Mouse (Mus musculus) hindbrain, embryonic 13.5 days (tissue): ENCODE measurements at regions not wholly inside any gene's neighbourhood (a gene's known extent, or its start where the extent isn't known, plus 50 kb on each side); places are given as distances from the start of the nearest gene placed in this dataset.
A peak's percentile ranks its signal among the peaks of the same experiment; 100 is the strongest.

Experiments
- ATAC-seq: fragments of 200-750 bp; cut with Nextera tagmentation; 2 replicates; pipeline ENCODE4 v1.8.0; 2017; ENCODE audit warnings: moderate TSS enrichment; ENCODE audit not compliant: low FRiP score
- H3K27ac ChIP-seq: fragments of 300-500 bp; sonication (generic); 2 replicates; pipeline ENCODE4 v1.5.1; 2015; ENCODE audit warnings: inconsistent platforms, mild to moderate bottlenecking, moderate library complexity
- H3K27me3 ChIP-seq: fragments of 300-500 bp; sonication (generic); 2 replicates; pipeline ENCODE4 v1.6.1; 2015; ENCODE audit warnings: mild to moderate bottlenecking, inconsistent platforms
- H3K36me3 ChIP-seq: fragments of 300-500 bp; sonication (generic); 2 replicates; pipeline ENCODE4 v1.6.1; 2015; ENCODE audit warnings: mild to moderate bottlenecking, inconsistent platforms
- H3K4me1 ChIP-seq: fragments of 300-500 bp; sonication (generic); replicated peaks from 2 replicates; pipeline ENCODE4 v1.6.1; 2015; ENCODE audit warnings: inconsistent platforms
- H3K4me2 ChIP-seq: fragments of 300-500 bp; sonication (generic); 2 replicates; pipeline ENCODE4 v1.6.1; 2015; ENCODE audit warnings: inconsistent platforms, mild to moderate bottlenecking, moderate library complexity
- H3K4me3 ChIP-seq: fragments of 300-500 bp; sonication (generic); 2 replicates; pipeline ENCODE4 v1.5.1; 2015; ENCODE audit warnings: mild to moderate bottlenecking, inconsistent platforms
- H3K9ac ChIP-seq: fragments of 300-500 bp; sonication (generic); 2 replicates; pipeline ENCODE4 v1.6.1; 2015; ENCODE audit warnings: mild to moderate bottlenecking, inconsistent platforms
- H3K9me3 ChIP-seq: fragments of 300-500 bp; sonication (generic); 2 replicates; pipeline ENCODE4 v1.6.1; 2016; ENCODE audit warnings: inconsistent platforms
- WGBS: fragments of 180-500 bp; shearing (Covaris S2); methylation state at CpG from one replicate; pipeline ENCODE4 v1.1.7; 2015; 5-methylcytosine and 5-hydroxymethylcytosine counted together

DNA sequence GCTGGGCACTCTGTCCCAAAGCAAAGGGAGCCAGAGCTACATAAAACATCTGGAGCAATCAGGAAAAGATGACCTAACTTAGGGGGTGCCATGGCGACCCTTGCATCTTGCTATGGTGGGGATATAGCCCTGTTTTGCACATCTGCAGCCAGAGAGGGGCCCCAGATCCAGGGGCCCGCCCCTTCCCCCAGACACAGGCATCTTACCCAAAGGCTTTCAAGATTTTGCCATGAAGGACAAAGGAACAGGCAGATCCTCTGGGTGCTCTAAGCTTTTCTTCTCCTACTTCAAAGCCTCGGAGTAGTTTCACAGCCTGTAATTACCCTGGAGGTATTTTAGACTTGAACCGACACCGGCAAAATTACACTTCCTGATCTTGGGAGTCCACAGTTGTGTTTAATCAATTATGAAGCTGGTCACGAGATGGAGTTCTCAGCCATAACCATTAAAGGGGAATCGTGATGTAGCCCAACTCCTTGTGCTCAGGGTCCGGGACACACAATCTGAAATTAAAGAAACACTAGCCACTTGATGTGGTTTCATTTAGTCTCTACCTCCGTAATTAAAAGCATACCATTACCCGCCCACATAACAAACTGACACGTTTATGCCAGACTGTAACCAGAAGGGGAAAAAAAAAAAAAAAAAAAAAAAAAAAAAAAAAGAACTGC is 565.7 kb downstream of the Bcl11a start:
- no peaks in the 10 kb centered on the region; the same call in 1 of the 2 replicates for H3K4me1 ChIP-seq
- no peaks in the 10 kb centered on the region for H3K9me3 ChIP-seq
- H3K4me2 ChIP-seq = no peak overlapping the region
- H3K4me3 ChIP-seq = no peak overlapping the region
- WGBS = 73% methylated on average over 11 of the region's 11 CpGs
- no peaks in the 10 kb centered on the region for H3K27me3 ChIP-seq
- H3K9ac ChIP-seq = no peak overlapping the region
- no peaks in the 10 kb centered on the region for H3K36me3 ChIP-seq
- no peak for ATAC-seq
- H3K27ac ChIP-seq = no peak overlapping the region

GRCm38 (mm10) chr11:24652852-24653251 is 575.0 kb downstream of the Bcl11a start:
- Histone ChIP-seq H3K9ac (no peak overlapping the region), H3K36me3 (no peaks in the 10 kb centered on the region), H3K4me1 (no peaks in the 10 kb centered on the region), H3K9me3 (no peaks in the 10 kb centered on the region), H3K4me3 (no peak overlapping the region), H3K4me2 (no peak overlapping the region), H3K27ac (no peak overlapping the region), H3K27me3 (no peaks in the 10 kb centered on the region)
- no peak for ATAC-seq
- 87% methylated on average over 3 of the region's 3 CpGs for WGBS

DNA sequence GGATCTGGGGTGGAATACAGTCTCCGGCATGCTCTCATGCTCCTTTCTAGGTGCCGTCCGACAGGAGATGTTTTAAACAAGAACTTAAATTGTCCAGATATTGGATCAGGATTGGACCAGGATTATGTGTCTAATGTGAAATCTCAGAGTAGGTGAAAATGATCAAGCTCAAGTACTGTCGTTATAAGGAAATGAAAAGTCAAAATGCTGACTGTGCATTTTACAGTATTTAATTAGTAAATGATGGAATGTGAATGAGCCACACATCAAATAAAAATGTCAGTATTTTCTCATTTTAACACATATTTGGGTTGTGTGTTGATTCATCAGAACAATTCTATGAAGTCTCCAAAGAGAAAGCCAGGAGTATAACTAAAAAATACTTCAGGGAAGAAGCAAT is 586.2 kb downstream of the Bcl11a start:
- Histone ChIP-seq H3K36me3 (no peaks in the 10 kb centered on the region), H3K27me3 (no peaks in the 10 kb centered on the region), H3K9me3 (no peaks in the 10 kb centered on the region), H3K27ac (no peak overlapping the region), H3K4me2 (no peak overlapping the region), H3K9ac (no peak overlapping the region), H3K4me1 (no peaks in the 10 kb centered on the region), H3K4me3 (no peak overlapping the region)
- WGBS = 79% methylated on average over 4 of the region's 4 CpGs
- ATAC-seq = no peak

DNA sequence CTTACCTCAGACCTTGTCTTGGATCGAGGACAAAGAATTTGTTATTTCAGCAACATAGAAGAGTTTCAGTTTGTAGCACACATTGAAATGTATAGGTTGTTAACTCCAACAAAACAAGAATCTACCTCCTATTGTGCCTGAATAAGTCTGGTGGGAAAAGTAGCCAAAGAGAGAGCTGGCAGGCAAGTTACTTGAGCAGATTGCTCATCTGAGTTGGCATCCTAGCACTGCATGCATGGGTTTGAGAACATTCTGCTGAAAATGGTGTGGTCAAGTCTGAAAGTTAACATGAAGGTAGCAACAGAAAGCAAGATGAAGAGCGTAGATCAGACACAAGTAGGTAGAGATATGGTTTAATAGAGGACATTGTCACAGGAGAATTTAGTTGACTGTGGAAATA is 587.5 kb downstream of the Bcl11a start:
- no peaks in the 10 kb centered on the region for H3K4me1 ChIP-seq
- H3K4me3 ChIP-seq = no peak overlapping the region
- ATAC-seq = no peak
- no peaks in the 10 kb centered on the region for H3K9me3 ChIP-seq
- H3K27ac ChIP-seq = no peak overlapping the region
- H3K4me2 ChIP-seq = no peak overlapping the region
- no peaks in the 10 kb centered on the region for H3K27me3 ChIP-seq
- no peak overlapping the region for H3K9ac ChIP-seq
- 91% methylated on average over 2 of the region's 2 CpGs for WGBS
- H3K36me3 ChIP-seq = no peaks in the 10 kb centered on the region

GRCm38 (mm10) chr11:24671662-24672061 is 593.8 kb downstream of the Bcl11a start:
- H3K9me3 ChIP-seq = no peaks in the 10 kb centered on the region
- H3K36me3 ChIP-seq = no peaks in the 10 kb centered on the region
- no peak overlapping the region for H3K27ac ChIP-seq
- no peak overlapping the region for H3K9ac ChIP-seq
- no peaks in the 10 kb centered on the region for H3K27me3 ChIP-seq
- WGBS = 90% methylated on average over 4 of the region's 4 CpGs
- no peak for ATAC-seq
- H3K4me1 ChIP-seq = no peaks in the 10 kb centered on the region
- no peak overlapping the region for H3K4me2 ChIP-seq
- no peak overlapping the region for H3K4me3 ChIP-seq

- 85% methylated on average over 7 of the region's 7 CpGs for WGBS
- Histone ChIP-seq H3K4me2 (no peak overlapping the region), H3K4me3 (no peak overlapping the region), H3K9ac (no peak overlapping the region), H3K4me1 (no peaks in the 10 kb centered on the region), H3K9me3 (no peaks in the 10 kb centered on the region), H3K27ac (no peak overlapping the region), H3K27me3 (no peaks in the 10 kb centered on the region), H3K36me3 (no peaks in the 10 kb centered on the region)
- ATAC-seq = no peak
Measured at GRCm38 (mm10) chr11:24673248-24674207, 595.7 kb downstream of the Bcl11a start.

DNA sequence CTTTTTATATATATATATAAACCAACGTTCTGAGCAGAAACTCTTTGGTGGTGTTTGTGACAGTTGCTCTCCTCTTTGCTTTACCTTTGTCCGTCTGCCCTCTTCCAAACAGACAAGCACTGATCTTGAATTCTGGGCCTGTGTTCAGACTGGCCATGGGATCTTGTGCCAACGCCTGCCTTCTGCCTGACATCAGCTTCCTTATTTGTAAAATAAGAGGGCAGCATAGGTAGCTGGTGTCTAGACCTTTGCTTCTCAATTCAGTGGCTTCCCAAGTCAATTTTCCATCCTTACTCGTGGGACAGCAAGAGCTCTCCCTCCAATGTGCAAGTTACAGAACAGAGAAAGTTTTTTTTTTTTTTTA is 596.3 kb downstream of the Bcl11a start:
- no peak for ATAC-seq
- Histone ChIP-seq H3K4me1 (no peaks in the 10 kb centered on the region), H3K4me3 (no peak overlapping the region), H3K27ac (no peak overlapping the region), H3K9me3 (no peaks in the 10 kb centered on the region), H3K27me3 (no peaks in the 10 kb centered on the region), H3K9ac (no peak overlapping the region), H3K4me2 (no peak overlapping the region), H3K36me3 (no peaks in the 10 kb centered on the region)
- 73% methylated on average over 4 of the region's 4 CpGs for WGBS

GRCm38 (mm10) chr11:24677016-24677415 is 599.2 kb downstream of the Bcl11a start:
- no peak for ATAC-seq
- 89% methylated on average over 4 of the region's 4 CpGs for WGBS
- H3K9ac ChIP-seq = no peak overlapping the region
- no peaks in the 10 kb centered on the region for H3K27me3 ChIP-seq
- no peak overlapping the region for H3K4me2 ChIP-seq
- no peak overlapping the region for H3K27ac ChIP-seq
- no peaks in the 10 kb centered on the region for H3K36me3 ChIP-seq
- H3K4me1 ChIP-seq = no peaks in the 10 kb centered on the region
- no peak overlapping the region for H3K4me3 ChIP-seq
- H3K9me3 ChIP-seq = no peaks in the 10 kb centered on the region

- no peak for ATAC-seq
- WGBS = 94% methylated on average over 5 of the region's 5 CpGs
- Histone ChIP-seq H3K4me2 (no peak overlapping the region), H3K9ac (no peak overlapping the region), H3K36me3 (no peaks in the 10 kb centered on the region), H3K9me3 (no peaks in the 10 kb centered on the region), H3K4me1 (no peaks in the 10 kb centered on the region), H3K4me3 (no peak overlapping the region), H3K27me3 (no peaks in the 10 kb centered on the region), H3K27ac (no peak overlapping the region)
Measured at GRCm38 (mm10) chr11:24679581-24679980, 601.7 kb downstream of the Bcl11a start.

DNA sequence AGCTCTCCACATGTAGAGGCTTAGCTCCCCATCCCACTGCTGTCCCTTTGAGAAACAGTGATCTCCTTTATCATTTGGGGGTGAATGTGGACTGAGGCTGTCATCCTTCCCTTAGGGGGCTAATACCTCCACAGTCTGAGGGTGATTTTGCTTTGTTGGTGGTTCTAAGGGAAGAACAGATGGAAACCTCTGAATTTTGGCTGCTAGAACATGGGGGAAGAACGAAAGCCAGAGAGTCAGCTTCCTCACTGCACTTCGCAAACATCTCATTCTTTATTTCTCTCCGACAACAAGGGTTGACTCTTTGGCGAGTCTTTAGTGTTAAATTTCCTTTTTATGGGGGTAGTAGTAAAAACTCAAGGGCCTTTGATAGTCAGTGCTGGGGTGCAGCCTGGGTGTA is 604.6 kb downstream of the Bcl11a start:
- 83% methylated on average over 4 of the region's 4 CpGs for WGBS
- ATAC-seq = no peak

GRCm38 (mm10) chr11:24685545-24686467 is 608.0 kb downstream of the Bcl11a start:
- ATAC-seq = peak; percentile 17; the same call in 1 of the 2 replicates
- Histone ChIP-seq H3K4me2 (no peak overlapping the region), H3K9ac (no peak overlapping the region), H3K36me3 (no peaks in the 10 kb centered on the region), H3K9me3 (no peaks in the 10 kb centered on the region), H3K4me1 (0 out of 2 replicates have a peak, but pooled peaks cover 5% of the 10 kb centered on the region), H3K4me3 (no peak overlapping the region), H3K27me3 (no peaks in the 10 kb centered on the region), H3K27ac (no peak overlapping the region)
- 61% methylated on average over 16 of the region's 16 CpGs for WGBS

More for the DNA sequence above, 604.6 kb downstream of the Bcl11a start:
- Histone ChIP-seq H3K9me3 (no peaks in the 10 kb centered on the region), H3K36me3 (no peaks in the 10 kb centered on the region), H3K27me3 (no peaks in the 10 kb centered on the region), H3K27ac (no peak overlapping the region), H3K9ac (no peak overlapping the region), H3K4me1 (0 out of 2 replicates have a peak, but pooled peaks cover 5% of the 10 kb centered on the region), H3K4me2 (no peak overlapping the region), H3K4me3 (no peak overlapping the region)
